Mouse (Mus musculus): ENCODE data around the gene Anxa2. TPM values are rescaled to one million over a fixed set of nuclear protein-coding genes. Genes with fewer than 3 reads are reported as not detected.

The Anxa2 gene
- polyA plus RNA-seq, 1 experiment = 1,009 TPM

GRCm38 (mm10) chr9:69443203-69443602 is 10.2 kb upstream of the Anxa2 start:
- H3K27me3 ChIP-seq (ENCODE audit: control insufficient read depth, insufficient read depth, insufficient read length) = no peaks in the 10 kb centered on the region
- no peaks in the 10 kb centered on the region for H3K79me2 ChIP-seq (ENCODE audit: control insufficient read depth, insufficient read depth)
- no peaks in the 10 kb centered on the region for H3K36me3 ChIP-seq (ENCODE audit: control insufficient read depth, insufficient read depth)
- TF ChIP-seq MYOD1 (IDR thresholded peaks at IDR 0.05; ENCODE audit: control insufficient read depth in 1 of 3, insufficient read length in 2 of 3, low read depth in 2 of 3) (no peak), POLR2AphosphoS2 (IDR thresholded peaks at IDR 0.05; ENCODE audit: insufficient read length, low read depth) (no peak), CEBPB (IDR thresholded peaks at IDR 0.05; ENCODE audit: insufficient read depth, poor library complexity, severe bottlenecking) (no peak), E2F4 (IDR thresholded peaks at IDR 0.05; ENCODE audit: insufficient read depth) (no peak), POLR2A (IDR thresholded peaks at IDR 0.05; ENCODE audit: insufficient read length, low read depth) (no peak), MYOG (IDR thresholded peaks at IDR 0.05; ENCODE audit: control insufficient read depth in 1 of 3, insufficient read depth in 1 of 3, insufficient read length in 2 of 3, low read depth in 2 of 3) (no peak), USF1 (IDR thresholded peaks at IDR 0.05; ENCODE audit: low read depth) (no peak), TCF3 (IDR thresholded peaks at IDR 0.05; ENCODE audit: insufficient read length, low read depth) (no peak), MAX (IDR thresholded peaks at IDR 0.05; ENCODE audit: low read depth) (no peak), TCF12 (IDR thresholded peaks at IDR 0.05; ENCODE audit: insufficient read depth, poor library complexity, severe bottlenecking) (no peak), SRF (IDR thresholded peaks at IDR 0.05; ENCODE audit: control insufficient read depth, insufficient read length, low read depth) (no peak), REST (IDR thresholded peaks at IDR 0.05; ENCODE audit: insufficient read depth, insufficient read length) (no peak)
- H3ac ChIP-seq (ENCODE audit: control insufficient read depth, insufficient read length) = no peak overlapping the region
- H3K4me2 ChIP-seq (ENCODE audit: low read depth) = peak overlapping the region; percentile 69
- H3K4me3 ChIP-seq = no peak overlapping the region

GRCm38 (mm10) chr9:69448801-69449200 is 4.6 kb upstream of the Anxa2 start:
- no peak for TF ChIP-seq MYOD1 (IDR thresholded peaks at IDR 0.05; ENCODE audit: control insufficient read depth in 1 of 3, insufficient read length in 2 of 3, low read depth in 2 of 3)
- no peak for TF ChIP-seq TCF3 (IDR thresholded peaks at IDR 0.05; ENCODE audit: insufficient read length, low read depth)
- no peak for TF ChIP-seq CEBPB (IDR thresholded peaks at IDR 0.05; ENCODE audit: insufficient read depth, poor library complexity, severe bottlenecking)
- no peak for TF ChIP-seq E2F4 (IDR thresholded peaks at IDR 0.05; ENCODE audit: insufficient read depth)
- TF ChIP-seq POLR2A (IDR thresholded peaks at IDR 0.05; ENCODE audit: insufficient read length, low read depth) = no peak
- TF ChIP-seq TCF12 (IDR thresholded peaks at IDR 0.05; ENCODE audit: insufficient read depth, poor library complexity, severe bottlenecking) = no peak
- TF ChIP-seq REST (IDR thresholded peaks at IDR 0.05; ENCODE audit: insufficient read depth, insufficient read length) = no peak
- no peak for TF ChIP-seq USF1 (IDR thresholded peaks at IDR 0.05; ENCODE audit: low read depth)
- no peak for TF ChIP-seq MYOG (IDR thresholded peaks at IDR 0.05; ENCODE audit: control insufficient read depth in 1 of 3, insufficient read depth in 1 of 3, insufficient read length in 2 of 3, low read depth in 2 of 3)
- TF ChIP-seq MAX (IDR thresholded peaks at IDR 0.05; ENCODE audit: low read depth) = no peak
- no peak for TF ChIP-seq SRF (IDR thresholded peaks at IDR 0.05; ENCODE audit: control insufficient read depth, insufficient read length, low read depth)
- TF ChIP-seq POLR2AphosphoS2 (IDR thresholded peaks at IDR 0.05; ENCODE audit: insufficient read length, low read depth) = no peak
- H3K36me3 ChIP-seq (ENCODE audit: control insufficient read depth, insufficient read depth) = no peaks in the 10 kb centered on the region
- no peak overlapping the region for H3K4me2 ChIP-seq (ENCODE audit: low read depth)
- no peak overlapping the region for H3ac ChIP-seq (ENCODE audit: control insufficient read depth, insufficient read length)
- H3K27me3 ChIP-seq (ENCODE audit: control insufficient read depth, insufficient read depth, insufficient read length) = no peaks in the 10 kb centered on the region
- H3K4me3 ChIP-seq = no peak overlapping the region
- H3K79me2 ChIP-seq (ENCODE audit: control insufficient read depth, insufficient read depth) = peaks cover under 1% of the 10 kb centered on the region

- Histone ChIP-seq H3K36me3 (ENCODE audit: control insufficient read depth, insufficient read depth) (no peaks in the 10 kb centered on the region), H3K79me2 (ENCODE audit: control insufficient read depth, insufficient read depth) (peaks cover 19% of the 10 kb centered on the region), H3K4me2 (ENCODE audit: low read depth) (no peak overlapping the region), H3K4me3 (no peak overlapping the region), H3ac (ENCODE audit: control insufficient read depth, insufficient read length) (no peak overlapping the region), H3K27me3 (ENCODE audit: control insufficient read depth, insufficient read depth, insufficient read length) (no peaks in the 10 kb centered on the region)
- TF ChIP-seq MYOG (IDR thresholded peaks at IDR 0.05; ENCODE audit: control insufficient read depth in 1 of 3, insufficient read depth in 1 of 3, insufficient read length in 2 of 3, low read depth in 2 of 3) = no peak
- no peak for TF ChIP-seq TCF3 (IDR thresholded peaks at IDR 0.05; ENCODE audit: insufficient read length, low read depth)
- TF ChIP-seq CEBPB (IDR thresholded peaks at IDR 0.05; ENCODE audit: insufficient read depth, poor library complexity, severe bottlenecking) = no peak
- TF ChIP-seq MYOD1 (IDR thresholded peaks at IDR 0.05; ENCODE audit: control insufficient read depth in 1 of 3, insufficient read length in 2 of 3, low read depth in 2 of 3) = no peak
- TF ChIP-seq SRF (IDR thresholded peaks at IDR 0.05; ENCODE audit: control insufficient read depth, insufficient read length, low read depth) = no peak
- no peak for TF ChIP-seq TCF12 (IDR thresholded peaks at IDR 0.05; ENCODE audit: insufficient read depth, poor library complexity, severe bottlenecking)
- TF ChIP-seq POLR2AphosphoS2 (IDR thresholded peaks at IDR 0.05; ENCODE audit: insufficient read length, low read depth) = no peak
These were observed 2.8 kb upstream of the Anxa2 start for GRCm38 (mm10) chr9:69450636-69451035.

GRCm38 (mm10) chr9:69451886-69452810 is 1.3 kb upstream of the Anxa2 start:
- peaks cover 31% of the 10 kb centered on the region for H3K79me2 ChIP-seq (ENCODE audit: control insufficient read depth, insufficient read depth)

More at GRCm38 (mm10) chr9:69451886-69452810, 1.3 kb upstream of the Anxa2 start:
- Histone ChIP-seq H3K27me3 (ENCODE audit: control insufficient read depth, insufficient read depth, insufficient read length) (no peaks in the 10 kb centered on the region), H3ac (ENCODE audit: control insufficient read depth, insufficient read length) (no peak overlapping the region), H3K4me2 (ENCODE audit: low read depth) (no peak overlapping the region), H3K36me3 (ENCODE audit: control insufficient read depth, insufficient read depth) (no peaks in the 10 kb centered on the region), H3K4me3 (no peak overlapping the region)
- no peak for TF ChIP-seq USF1 (IDR thresholded peaks at IDR 0.05; ENCODE audit: low read depth)
- TF ChIP-seq CEBPB (IDR thresholded peaks at IDR 0.05; ENCODE audit: insufficient read depth, poor library complexity, severe bottlenecking) = no peak
- TF ChIP-seq REST (IDR thresholded peaks at IDR 0.05; ENCODE audit: insufficient read depth, insufficient read length) = no peak
- no peak for TF ChIP-seq TCF3 (IDR thresholded peaks at IDR 0.05; ENCODE audit: insufficient read length, low read depth)
- TF ChIP-seq SRF (IDR thresholded peaks at IDR 0.05; ENCODE audit: control insufficient read depth, insufficient read length, low read depth) = no peak
- no peak for TF ChIP-seq POLR2AphosphoS2 (IDR thresholded peaks at IDR 0.05; ENCODE audit: insufficient read length, low read depth)
- TF ChIP-seq E2F4 (IDR thresholded peaks at IDR 0.05; ENCODE audit: insufficient read depth) = no peak
- TF ChIP-seq MYOD1 (IDR thresholded peaks at IDR 0.05; ENCODE audit: control insufficient read depth in 1 of 3, insufficient read length in 2 of 3, low read depth in 2 of 3) = no peak
- TF ChIP-seq TCF12 (IDR thresholded peaks at IDR 0.05; ENCODE audit: insufficient read depth, poor library complexity, severe bottlenecking) = no peak
- TF ChIP-seq POLR2A (IDR thresholded peaks at IDR 0.05; ENCODE audit: insufficient read length, low read depth) = no peak
- no peak for TF ChIP-seq MAX (IDR thresholded peaks at IDR 0.05; ENCODE audit: low read depth)
- no peak for TF ChIP-seq MYOG (IDR thresholded peaks at IDR 0.05; ENCODE audit: control insufficient read depth in 1 of 3, insufficient read depth in 1 of 3, insufficient read length in 2 of 3, low read depth in 2 of 3)

Measured in myocyte (in vitro differentiated cells).